Mouse (Mus musculus): ENCODE measurements around the gene Krt9. TPM values are rescaled to one million over a fixed set of nuclear protein-coding genes. Genes with fewer than 3 reads are reported as not detected.

Krt9 gene
- total and polyA plus RNA-seq, 3 experiments, result not detected

DNA sequence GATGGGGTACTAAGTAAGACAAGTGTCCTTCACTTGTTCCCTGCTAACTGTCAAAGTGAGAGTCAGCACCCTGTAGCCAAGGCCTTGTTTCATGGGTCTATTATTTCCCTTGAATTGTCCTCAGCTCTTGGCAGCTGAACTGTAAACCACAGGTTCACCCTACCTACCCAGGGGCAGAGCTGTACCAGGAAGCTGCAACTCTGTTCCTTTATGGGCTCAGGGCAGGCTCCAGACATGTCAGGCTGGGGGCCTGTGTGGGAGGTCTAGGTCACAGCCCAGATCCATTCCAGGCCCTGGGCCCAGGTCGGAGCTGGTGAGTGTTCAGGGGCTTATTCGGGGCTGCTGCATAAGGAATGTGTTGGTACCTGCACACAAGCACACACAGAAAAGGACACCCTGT lies 53.7 kb downstream of the Krt9 start:
- no peak overlapping the region for H3K9ac ChIP-seq (ENCODE audit: control insufficient read depth, low read depth, low read length, poor library complexity, severe bottlenecking)
- H3K9me3 ChIP-seq (replicated peaks; ENCODE audit: insufficient read depth, low read length), result no peaks in the 10 kb centered on the region
- H3K36me3 ChIP-seq (ENCODE audit: control insufficient read depth in 1 of 2, insufficient read depth in 2 of 2, low read length in 2 of 2), result no peaks in the 10 kb centered on the region
- H3K27ac ChIP-seq (ENCODE audit: control insufficient read depth, low read depth, low read length), result no peak overlapping the region
- H3K79me2 ChIP-seq (ENCODE audit: control insufficient read depth, insufficient read depth, low read length, poor library complexity), result no peaks in the 10 kb centered on the region
- no peaks in the 10 kb centered on the region for H3K27me3 ChIP-seq (ENCODE audit: control insufficient read depth in 1 of 2, insufficient read depth in 2 of 2, low read length in 2 of 2)
- TF ChIP-seq E2F4 (IDR thresholded peaks at IDR 0.05; ENCODE audit: borderline replicate concordance, low read depth, low read length) (no peak), ELF1 (IDR thresholded peaks at IDR 0.05; ENCODE audit: low read depth, low read length) (no peak), USF1 (IDR thresholded peaks at IDR 0.05; ENCODE audit: low read depth, low read length) (no peak), SIN3A (IDR thresholded peaks at IDR 0.05; ENCODE audit: low read length) (no peak), MAFK (IDR thresholded peaks at IDR 0.05; ENCODE audit: borderline replicate concordance, low read depth, low read length) (no peak), POLR2A (IDR thresholded peaks at IDR 0.05; ENCODE audit: control insufficient read depth in 1 of 2, insufficient read depth in 1 of 2, low read depth in 1 of 2, low read length in 2 of 2, poor library complexity in 1 of 2) (no peak), ZKSCAN1 (IDR thresholded peaks at IDR 0.05; ENCODE audit: low read depth, low read length) (no peak)
- H3K4me1 ChIP-seq (ENCODE audit: control insufficient read depth in 1 of 2, insufficient read depth in 2 of 2, low read length in 2 of 2), result no peaks in the 10 kb centered on the region
- no peak overlapping the region for H3K4me3 ChIP-seq (ENCODE audit: control insufficient read depth in 1 of 2, insufficient read depth in 1 of 2, low read depth in 2 of 2, low read length in 2 of 2)
- no peak for DNase-seq (ENCODE audit: low read depth, low spot score)

DNA sequence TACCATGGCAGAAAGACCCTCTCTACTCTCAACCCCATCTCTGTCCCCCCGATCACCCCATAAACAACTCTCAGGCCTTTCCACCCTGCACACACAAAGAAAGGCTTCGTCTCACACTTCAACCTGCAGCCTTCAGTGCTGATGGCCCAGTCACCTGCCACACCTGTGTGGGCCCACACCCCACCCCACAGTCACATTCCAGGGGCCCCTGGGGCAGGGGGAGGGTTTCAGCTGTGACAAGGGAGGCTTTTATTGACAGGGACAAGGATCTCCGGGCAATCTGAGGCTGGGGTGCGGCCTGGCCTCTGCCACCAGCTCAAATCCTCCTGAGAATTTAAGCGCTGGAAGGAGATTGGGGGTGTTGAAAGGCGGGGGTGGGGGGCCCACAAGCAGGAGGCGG lies 54.2 kb downstream of the Krt9 start:
- Histone ChIP-seq H3K4me1 (ENCODE audit: control insufficient read depth in 1 of 2, insufficient read depth in 2 of 2, low read length in 2 of 2) (no peaks in the 10 kb centered on the region), H3K4me3 (ENCODE audit: control insufficient read depth in 1 of 2, insufficient read depth in 1 of 2, low read depth in 2 of 2, low read length in 2 of 2) (no peak overlapping the region), H3K27me3 (ENCODE audit: control insufficient read depth in 1 of 2, insufficient read depth in 2 of 2, low read length in 2 of 2) (no peaks in the 10 kb centered on the region), H3K79me2 (ENCODE audit: control insufficient read depth, insufficient read depth, low read length, poor library complexity) (no peaks in the 10 kb centered on the region), H3K9ac (ENCODE audit: control insufficient read depth, low read depth, low read length, poor library complexity, severe bottlenecking) (no peak overlapping the region), H3K27ac (ENCODE audit: control insufficient read depth, low read depth, low read length) (no peak overlapping the region), H3K9me3 (replicated peaks; ENCODE audit: insufficient read depth, low read length) (no peaks in the 10 kb centered on the region), H3K36me3 (ENCODE audit: control insufficient read depth in 1 of 2, insufficient read depth in 2 of 2, low read length in 2 of 2) (no peaks in the 10 kb centered on the region)
- TF ChIP-seq ZNF384 (IDR thresholded peaks at IDR 0.05; ENCODE audit: low read depth, low read length) (no peak), CTCF (IDR thresholded peaks at IDR 0.05 in 2 of 3, conservative IDR thresholded peaks at IDR 0.05 in 1 of 3; ENCODE audit: control insufficient read depth in 1 of 3, insufficient read depth in 1 of 3, low read depth in 2 of 3, low read length in 3 of 3, poor library complexity in 1 of 3, severe bottlenecking in 1 of 3) (no peak)
- DNase-seq (ENCODE audit: low read depth, low spot score), result no peak

DNA sequence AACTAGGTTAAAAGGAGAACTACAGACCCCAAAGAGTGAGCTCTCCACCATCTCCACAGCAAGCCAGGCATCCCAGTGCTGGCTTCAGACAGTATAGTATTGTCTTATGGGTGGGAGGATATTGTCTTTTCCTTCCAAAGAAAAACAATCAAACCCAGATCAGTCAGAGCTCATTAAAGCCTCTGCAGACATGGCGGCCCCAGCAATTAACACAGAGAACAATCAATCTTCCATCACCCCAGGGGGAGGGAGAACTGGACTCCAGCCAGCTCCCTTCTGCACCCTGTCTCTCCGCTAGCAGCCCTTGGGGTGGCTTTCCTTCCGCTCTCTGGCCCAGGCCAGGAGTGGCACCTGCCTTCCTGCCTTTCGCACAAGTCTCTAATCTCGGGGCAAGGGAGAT lies 55.4 kb downstream of the Krt9 start:
- no peak overlapping the region for H3K9ac ChIP-seq (ENCODE audit: control insufficient read depth, low read depth, low read length, poor library complexity, severe bottlenecking)
- TF ChIP-seq USF2 (IDR thresholded peaks at IDR 0.05; ENCODE audit: borderline replicate concordance in 1 of 2, insufficient read depth in 1 of 2, low read depth in 1 of 2, low read length in 2 of 2), result no peak
- TF ChIP-seq SMC3 (IDR thresholded peaks at IDR 0.05; ENCODE audit: low read depth, low read length), result no peak
- no peak for TF ChIP-seq MYC (IDR thresholded peaks at IDR 0.05; ENCODE audit: low read depth, low read length)
- TF ChIP-seq ZKSCAN1 (IDR thresholded peaks at IDR 0.05; ENCODE audit: low read depth, low read length), result no peak
- no peak for TF ChIP-seq KAT2A (conservative IDR thresholded peaks at IDR 0.05; ENCODE audit: low read depth, low read length)
- TF ChIP-seq E2F4 (IDR thresholded peaks at IDR 0.05; ENCODE audit: borderline replicate concordance, low read depth, low read length), result no peak
- no peak for TF ChIP-seq EP300 (IDR thresholded peaks at IDR 0.05; ENCODE audit: low read depth in 1 of 2, low read length in 2 of 2)
- TF ChIP-seq ELF1 (IDR thresholded peaks at IDR 0.05; ENCODE audit: low read depth, low read length), result no peak
- no peak for TF ChIP-seq TAL1 (IDR thresholded peaks at IDR 0.05; ENCODE audit: low read length)
- no peak for TF ChIP-seq RAD21 (IDR thresholded peaks at IDR 0.05; ENCODE audit: low read depth, low read length)
- no peak for TF ChIP-seq POLR2A (IDR thresholded peaks at IDR 0.05; ENCODE audit: control insufficient read depth in 1 of 2, insufficient read depth in 1 of 2, low read depth in 1 of 2, low read length in 2 of 2, poor library complexity in 1 of 2)
- H3K79me2 ChIP-seq (ENCODE audit: control insufficient read depth, insufficient read depth, low read length, poor library complexity), result no peaks in the 10 kb centered on the region
- no peaks in the 10 kb centered on the region for H3K9me3 ChIP-seq (replicated peaks; ENCODE audit: insufficient read depth, low read length)
- no peak for DNase-seq (ENCODE audit: low read depth, low spot score)
- no peaks in the 10 kb centered on the region for H3K27me3 ChIP-seq (ENCODE audit: control insufficient read depth in 1 of 2, insufficient read depth in 2 of 2, low read length in 2 of 2)
- H3K36me3 ChIP-seq (ENCODE audit: control insufficient read depth in 1 of 2, insufficient read depth in 2 of 2, low read length in 2 of 2), result no peaks in the 10 kb centered on the region
- no peaks in the 10 kb centered on the region for H3K4me1 ChIP-seq (ENCODE audit: control insufficient read depth in 1 of 2, insufficient read depth in 2 of 2, low read length in 2 of 2)
- H3K27ac ChIP-seq (ENCODE audit: control insufficient read depth, low read depth, low read length), result no peak overlapping the region
- H3K4me3 ChIP-seq (ENCODE audit: control insufficient read depth in 1 of 2, insufficient read depth in 1 of 2, low read depth in 2 of 2, low read length in 2 of 2), result no peak overlapping the region

Data from MEL (cell line).